Mouse (Mus musculus) liver, embryonic 11.5 days (tissue): ENCODE results near the gene Epn1. TPM values are rescaled to one million over a fixed set of nuclear protein-coding genes. Genes with fewer than 3 reads are reported as not detected.

Source experiments
- ATAC-seq: fragments of 200-750 bp; cut with Nextera tagmentation; replicated peaks from 2 replicates; pipeline ENCODE4 v1.8.0; 2017; ENCODE audit warnings: moderate number of reproducible peaks, mild to moderate bottlenecking, moderate TSS enrichment, moderate library complexity; ENCODE audit not compliant: low FRiP score
- DNase-seq: peaks from one replicate; pipeline ENCODE4 v3.0.0-alpha.2; 2017; ENCODE audit warnings: low spot score
- H3K27ac ChIP-seq: fragments of 300-500 bp; sonication (generic); 2 replicates; pipeline ENCODE4 v1.5.1; 2014; ENCODE audit warnings: mild to moderate bottlenecking, low read depth, low read length, control low read depth
- H3K27me3 ChIP-seq: fragments of 300-500 bp; sonication (generic); replicated peaks from 2 replicates; pipeline ENCODE4 v1.6.1; 2014; ENCODE audit warnings: low read length, mixed read lengths; ENCODE audit not compliant: control insufficient read depth, insufficient read depth
- H3K36me3 ChIP-seq: fragments of 300-500 bp; sonication (generic); 2 replicates; pipeline ENCODE4 v1.6.1; 2014; ENCODE audit warnings: mild to moderate bottlenecking, low read length, moderate library complexity, mixed read lengths; ENCODE audit not compliant: control insufficient read depth, insufficient read depth
- H3K4me1 ChIP-seq: fragments of 300-500 bp; sonication (generic); replicated peaks from 2 replicates; pipeline ENCODE4 v1.6.1; 2014; ENCODE audit warnings: low read length, mixed read lengths; ENCODE audit not compliant: control insufficient read depth, insufficient read depth
- H3K4me2 ChIP-seq: fragments of 300-500 bp; sonication (generic); 2 replicates; pipeline ENCODE4 v1.6.1; 2014; ENCODE audit warnings: mild to moderate bottlenecking, control low read depth, moderate library complexity
- H3K4me3 ChIP-seq: fragments of 300-500 bp; sonication (generic); 2 replicates; pipeline ENCODE4 v1.5.1; 2014; ENCODE audit warnings: low read depth, low read length, control low read depth
- H3K9ac ChIP-seq: fragments of 300-500 bp; sonication (generic); 2 replicates; pipeline ENCODE4 v1.6.1; 2014; ENCODE audit warnings: low read depth, low read length, control low read depth
- H3K9me3 ChIP-seq: fragments of 300-500 bp; sonication (generic); 2 replicates; pipeline ENCODE4 v1.6.1; 2016; ENCODE audit warnings: low read length, inconsistent platforms, mixed read lengths; ENCODE audit not compliant: control insufficient read depth
- WGBS: fragments of 180-500 bp; shearing (Covaris S2); extraction: QIAGEN DNeasy Blood & Tissue Kit; methylation state at CpG from one replicate; pipeline ENCODE4 v1.1.7; 2014; 5-methylcytosine and 5-hydroxymethylcytosine counted together
- microRNA-seq: library from miRNA; unstranded; fragments of <30 nt; microRNA quantifications from one replicate; pipeline ENCODE4, GENCODE M21; 2017; ENCODE audit warnings: borderline number of aligned reads
- polyA plus RNA-seq: library from polyadenylated mRNA; unstranded; fragments of >200 nt; fragmentation: Nextera tagmentation; extraction: Ambion mirVana; gene quantifications from 2 replicates; pipeline ENCODE4 v1.2.1, GENCODE M21; 2014

Epn1 gene
- polyA plus RNA-seq, 1 experiment from 2014 or later = 88.9 TPM

DNA sequence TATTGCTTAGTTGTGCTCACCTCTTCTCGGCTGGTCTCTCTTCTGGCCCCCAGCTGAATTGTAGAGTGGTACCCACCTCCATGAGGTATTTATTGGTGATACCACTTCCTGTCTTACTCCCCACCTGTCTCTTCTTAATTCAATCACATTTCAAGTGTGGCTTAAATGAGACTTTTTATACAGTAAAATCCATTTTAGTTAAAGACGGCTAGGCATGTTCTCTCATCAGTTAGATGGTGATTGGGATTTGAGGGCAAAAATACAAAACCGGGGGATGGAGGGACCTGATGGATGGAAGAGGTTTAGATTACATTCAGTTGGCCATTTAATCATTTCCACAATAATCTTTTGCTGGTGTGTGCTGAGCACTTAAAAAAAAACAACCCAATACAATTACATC is 36.8 kb downstream of the Epn1 start, which contains the start of gene Rfpl4:
Gene Rfpl4 (minus strand): TSS at position 101 of the 400 bp plus-strand sequence.
- H3K27ac ChIP-seq = no peak within 1 kb of the TSS
- WGBS = 76% methylated on average over 3 of the region's 3 CpGs
- no peak within 1 kb of the TSS for H3K9ac ChIP-seq
- H3K27me3 ChIP-seq = no peaks in the 10 kb centered on the region
- H3K9me3 ChIP-seq = no peaks in the 10 kb centered on the region
- no peak within 1 kb of the TSS for H3K4me3 ChIP-seq
- H3K4me1 ChIP-seq = no peaks in the 10 kb centered on the region
- H3K4me2 ChIP-seq = no peak within 1 kb of the TSS
- H3K36me3 ChIP-seq = no peaks in the 10 kb centered on the region
- no peak for DNase-seq
- ATAC-seq = no peak

DNA sequence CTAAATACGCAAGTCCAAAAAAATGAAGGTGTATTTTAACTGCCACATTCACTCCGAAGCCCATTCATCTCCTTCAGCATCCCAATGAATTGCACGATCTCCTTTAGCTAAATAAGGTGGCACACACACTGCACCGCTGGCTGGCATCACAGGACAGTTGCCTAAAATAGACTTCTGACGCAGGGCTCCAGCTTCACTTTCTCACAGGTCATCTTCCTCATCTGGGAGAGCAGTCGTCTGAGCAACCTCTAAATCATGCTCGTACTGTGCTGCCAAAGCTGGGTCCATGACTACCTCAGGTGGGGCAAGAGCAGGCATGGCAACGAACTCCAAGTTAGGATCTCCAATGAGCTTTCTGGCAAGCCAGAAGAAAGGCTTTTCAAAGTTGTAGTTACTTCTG is 45.0 kb downstream of the Epn1 start:
- Histone ChIP-seq H3K36me3 (no peaks in the 10 kb centered on the region), H3K4me3 (no peak overlapping the region), H3K4me2 (peak overlapping the region; percentile 71), H3K9ac (no peak overlapping the region), H3K27ac (no peak overlapping the region), H3K27me3 (no peaks in the 10 kb centered on the region), H3K4me1 (no peaks in the 10 kb centered on the region), H3K9me3 (no peaks in the 10 kb centered on the region)
- WGBS = 81% methylated on average over 8 of the region's 8 CpGs
- no peak for DNase-seq
- no peak for ATAC-seq

DNA sequence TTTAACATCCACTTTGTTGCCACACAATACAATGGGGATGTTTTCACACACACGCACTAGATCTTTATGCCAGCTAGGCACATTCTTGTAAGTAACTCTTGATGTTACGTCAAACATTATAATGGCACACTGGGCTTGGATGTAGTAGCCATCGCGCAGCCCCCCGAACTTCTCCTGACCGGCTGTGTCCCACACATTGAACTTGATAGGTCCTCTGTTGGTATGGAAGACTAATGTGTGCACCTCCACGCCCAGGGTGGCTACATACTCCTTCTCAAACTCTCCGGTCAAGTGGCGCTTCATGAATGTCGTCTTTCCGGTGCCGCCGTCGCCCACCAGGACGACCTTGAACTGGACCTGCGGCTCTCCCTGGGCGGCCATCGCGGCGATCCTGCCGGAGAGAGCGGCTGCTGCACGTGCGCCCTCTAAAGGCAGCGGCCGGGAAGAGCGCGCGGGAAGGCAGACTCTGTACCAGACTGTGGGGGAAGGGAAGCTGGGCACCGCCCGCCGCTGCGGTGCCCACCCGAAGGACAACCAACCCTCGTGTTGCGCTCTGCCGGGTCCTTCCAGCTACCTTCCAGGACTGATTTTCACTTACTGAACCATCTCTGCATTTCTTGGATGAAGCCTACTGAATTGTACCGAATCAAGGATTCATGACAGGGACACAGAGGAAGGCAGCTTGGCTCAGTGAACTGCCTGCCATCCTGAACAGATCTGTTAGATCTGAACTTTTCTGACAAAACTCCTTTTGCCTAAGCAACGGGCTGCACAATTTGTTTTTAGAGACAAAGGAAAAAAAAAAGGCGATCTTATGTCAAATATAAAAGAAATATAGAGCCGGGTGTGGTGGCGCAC is 45.7 kb downstream of the Epn1 start, which contains the start of gene Rasl2-9:
Gene Rasl2-9 (minus strand): TSS at position 402 of the 858 bp plus-strand sequence.
- peak; percentile 86 for ATAC-seq
- peak within 1 kb of the TSS; percentile 44 for H3K9ac ChIP-seq
- H3K36me3 ChIP-seq = no peaks in the 10 kb centered on the region
- 17% methylated on average over 42 of the region's 42 CpGs for WGBS
- no peaks in the 10 kb centered on the region for H3K27me3 ChIP-seq
- H3K27ac ChIP-seq = no peak within 1 kb of the TSS
- H3K4me2 ChIP-seq = peak within 1 kb of the TSS; percentile 71
- H3K9me3 ChIP-seq = no peaks in the 10 kb centered on the region
- H3K4me1 ChIP-seq = no peaks in the 10 kb centered on the region
- H3K4me3 ChIP-seq = peak within 1 kb of the TSS; percentile 39
- DNase-seq = peak; percentile 81

Small RNA genes within 50 kb of the gene (microRNA-seq; reads per million reads assigned to microRNA genes)
- gene Gm26217 = not detected

Other genes starting within 250 kb of the Epn1 start
- gene Shisa7, start 235.5 kb upstream of the Epn1 start, polyA plus RNA-seq = 0.03 and 0.11 TPM in 2 replicates
- gene Isoc2b, start 210.0 kb upstream of the Epn1 start, polyA plus RNA-seq = 5.2 and 5.3 TPM in 2 replicates
- 1.3 and 1.4 TPM in 2 replicates for gene Isoc2a, start 203.1 kb upstream of the Epn1 start, polyA plus RNA-seq
- 0.22 TPM in 1 of 2 replicates, not detected in the other for gene Gm36210, start 173.7 kb upstream of the Epn1 start, polyA plus RNA-seq
- 3.3 and 3.5 TPM in 2 replicates for gene Zfp628, start 165.0 kb upstream of the Epn1 start, polyA plus RNA-seq
- 1.4 and 1.5 TPM in 2 replicates for gene Nat14, start 158.2 kb upstream of the Epn1 start, polyA plus RNA-seq
- gene Ssc5d, start 154.4 kb upstream of the Epn1 start, polyA plus RNA-seq = 0.70 and 0.82 TPM in 2 replicates
- 0.22 TPM in 1 of 2 replicates, not detected in the other for gene Sbk2, start 115.8 kb upstream of the Epn1 start, polyA plus RNA-seq
- not detected in 2 replicates for gene Sbk3, start 109.1 kb upstream of the Epn1 start, polyA plus RNA-seq
- 13.7 and 16.8 TPM in 2 replicates for gene Zfp579, start 84.1 kb upstream of the Epn1 start, polyA plus RNA-seq
- 13.9 and 14.0 TPM in 2 replicates for gene Zfp524, start 65.8 kb upstream of the Epn1 start, polyA plus RNA-seq
- 37.1 and 40.8 TPM in 2 replicates for gene Fiz1, start 65.5 kb upstream of the Epn1 start, polyA plus RNA-seq
- 1.8 and 3.3 TPM in 2 replicates for gene Gm44973, start 64.7 kb upstream of the Epn1 start, polyA plus RNA-seq
- gene Zfp865, start 59.9 kb upstream of the Epn1 start, polyA plus RNA-seq = 3.5 and 4.5 TPM in 2 replicates
- gene Ccdc106, start 59.7 kb upstream of the Epn1 start, polyA plus RNA-seq = 4.1 and 5.2 TPM in 2 replicates
- gene 4632433K11Rik, start 46.1 kb upstream of the Epn1 start, polyA plus RNA-seq = 0.22 TPM in 1 of 2 replicates, not detected in the other
- 2.4 and 2.6 TPM in 2 replicates for gene Zfp784, start 41.8 kb upstream of the Epn1 start, polyA plus RNA-seq
- 11.5 and 14.1 TPM in 2 replicates for gene Zfp580, start 28.7 kb upstream of the Epn1 start, polyA plus RNA-seq
- 169 TPM in 2 replicates for gene U2af2, start 18.1 kb upstream of the Epn1 start, polyA plus RNA-seq
- gene Rfpl4, start 36.7 kb downstream of the Epn1 start, polyA plus RNA-seq = not detected in 2 replicates
- gene Rasl2-9, start 45.7 kb downstream of the Epn1 start, polyA plus RNA-seq = 0.26 and 0.66 TPM in 2 replicates
- gene Vmn1r55, start 69.4 kb downstream of the Epn1 start, polyA plus RNA-seq = not detected in 2 replicates
- gene Vmn1r56, start 116.5 kb downstream of the Epn1 start, polyA plus RNA-seq = not detected in 2 replicates
- not detected in 2 replicates for gene Vmn1r57, start 138.3 kb downstream of the Epn1 start, polyA plus RNA-seq